Mouse (Mus musculus) lung, postnatal 0 days (tissue): ENCODE data around the gene Noxo1.

Experiments used
- CTCF ChIP-seq: IDR thresholded peaks from 2 replicates; pipeline ENCODE4 v1.5.1; 2016; ENCODE audit warnings: antibody characterized with exemption, mild to moderate bottlenecking
- EP300 ChIP-seq: IDR thresholded peaks from 2 replicates; pipeline ENCODE4 v1.6.1; 2016; ENCODE audit warnings: antibody characterized with exemption, mild to moderate bottlenecking, control low read depth

GRCm38 (mm10) chr17:24722220-24722924 lies 26.3 kb downstream of the Noxo1 start:
- TF ChIP-seq CTCF (no peak), EP300 (no peak)
